Mouse (Mus musculus) frontal cortex, postnatal 25 days (tissue): ENCODE measurements around the gene Rnasek.

ENCODE experiments used
- DNase-seq, 2 experiments: peaks; one replicate each; pipeline ENCODE4 v3.0.0; 2022; ENCODE audit warnings: low spot score in 2 of 2

The Rnasek gene

DNA sequence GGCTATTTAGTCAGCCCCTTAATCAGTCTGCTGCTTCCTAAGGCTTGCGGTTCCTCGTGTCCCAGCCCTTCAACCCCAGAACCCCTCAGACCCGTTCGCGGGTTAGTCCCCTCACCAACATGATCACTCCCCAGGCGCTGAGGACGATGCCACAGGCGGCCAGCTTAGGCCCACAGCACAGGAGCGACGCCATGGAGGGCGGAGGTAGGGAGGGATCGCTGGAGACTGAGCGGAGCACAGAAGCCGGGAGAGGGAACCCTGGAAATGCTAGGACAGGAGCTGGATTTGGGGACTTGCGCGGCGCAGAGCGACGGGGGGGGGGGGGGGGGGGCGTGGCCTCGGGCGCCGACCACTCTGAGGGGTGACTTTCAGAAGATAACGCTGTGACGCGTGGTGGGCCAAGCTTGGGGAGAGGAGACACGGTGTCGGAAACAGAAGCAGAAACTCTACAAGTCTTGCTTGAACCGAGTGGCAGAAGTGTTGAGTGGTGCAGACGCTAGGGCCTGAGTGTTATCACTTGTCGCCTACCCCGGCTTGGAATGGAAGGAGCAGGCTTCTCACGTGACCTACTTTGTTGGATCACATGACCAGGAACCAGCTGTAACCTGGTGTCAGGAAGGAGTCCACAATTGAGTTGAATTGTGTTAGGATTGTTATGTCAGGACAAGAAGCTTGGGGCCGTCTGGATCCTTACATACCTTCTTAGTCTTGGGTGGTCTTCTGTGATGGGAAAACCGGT, at the start of gene Rnasek, which contains the start of gene Gm21988:
Gene Rnasek, minus strand, starts transcription at position 302 of the 739 bp plus-strand sequence.
Gene Gm21988, minus strand, starts transcription at position 290 of the 739 bp plus-strand sequence.
- DNase-seq, result peak; percentile 77 to 80

DNA sequence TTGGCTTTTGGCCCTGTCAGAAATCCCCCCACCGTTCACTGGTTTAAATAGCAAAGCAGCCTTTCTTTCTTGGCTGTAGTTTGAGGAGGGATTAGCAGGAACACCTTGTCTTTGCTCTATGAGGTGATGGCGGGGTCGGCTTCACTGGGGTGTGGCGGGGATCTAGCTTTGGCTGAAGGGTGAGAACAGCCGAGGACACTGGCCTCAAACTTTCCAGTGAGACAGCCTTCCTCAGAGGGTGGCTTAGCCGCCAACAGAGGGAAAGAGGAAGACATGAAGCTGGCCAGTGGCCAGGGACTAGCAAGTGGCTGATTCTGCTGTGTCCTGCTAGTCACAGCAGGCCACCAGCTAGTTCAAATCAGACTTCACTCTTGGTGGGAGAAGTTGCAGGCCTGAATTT, 49.6 kb upstream of the Rnasek start:
- no peak for DNase-seq

DNA sequence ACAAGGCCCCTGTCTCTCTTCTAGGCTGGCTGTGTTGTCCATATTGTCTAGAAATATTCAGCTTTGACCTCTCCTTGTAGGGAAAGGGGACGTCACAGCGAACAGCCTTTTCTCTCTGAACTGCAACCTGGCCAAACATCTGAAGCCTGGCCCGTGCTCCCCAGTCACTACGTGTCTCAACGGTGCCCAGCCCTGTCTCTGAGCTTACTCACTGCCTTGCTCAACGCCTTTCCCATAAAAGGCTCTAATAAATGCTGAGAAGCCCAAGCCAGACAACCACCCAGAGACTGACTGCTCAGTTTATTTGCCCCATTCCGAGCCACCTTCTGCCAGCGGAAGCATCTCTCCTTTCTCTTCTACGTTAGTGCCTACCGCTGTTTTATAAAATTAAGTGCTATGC, 48.5 kb upstream of the Rnasek start:
- no peak for DNase-seq

DNA sequence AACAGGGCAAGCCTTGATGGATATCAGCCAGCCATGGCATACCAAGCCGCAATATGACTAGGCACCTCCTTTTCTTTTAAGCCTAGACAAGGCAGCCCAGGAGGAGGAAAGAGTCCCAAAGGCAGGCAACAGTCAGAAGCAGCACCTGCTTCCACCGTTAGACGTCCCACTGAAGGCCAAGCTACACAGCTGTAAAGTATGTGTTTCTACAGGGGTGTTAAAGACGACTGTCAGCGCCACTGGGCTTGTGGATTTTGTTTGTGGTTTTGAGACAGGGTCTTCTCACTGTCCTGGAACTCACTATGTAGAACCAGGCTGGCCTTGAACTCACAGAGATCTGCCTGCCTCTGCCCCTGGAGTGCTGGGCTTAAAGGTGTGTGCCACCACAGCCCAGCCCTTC, 46.0 kb upstream of the Rnasek start:
- no peak for DNase-seq

DNA sequence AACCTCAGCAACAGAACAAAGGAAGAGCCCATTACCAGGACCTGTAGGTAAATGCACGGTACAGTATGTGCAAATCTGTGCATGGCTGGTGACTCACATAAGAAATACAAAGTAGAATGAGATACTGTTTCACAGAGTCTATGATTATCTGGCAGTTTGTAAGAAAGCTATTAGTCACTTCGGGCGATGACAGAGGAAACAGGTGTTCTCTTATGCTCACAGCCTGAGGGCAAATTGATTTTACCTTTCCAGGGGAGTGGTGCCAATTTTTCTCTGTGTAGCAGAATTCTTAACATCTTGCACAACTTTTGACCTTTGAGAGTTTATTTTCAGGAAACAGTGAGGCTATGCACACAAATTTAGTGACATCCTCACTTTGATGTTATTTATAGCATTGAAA, 45.1 kb upstream of the Rnasek start:
- no peak for DNase-seq

DNA sequence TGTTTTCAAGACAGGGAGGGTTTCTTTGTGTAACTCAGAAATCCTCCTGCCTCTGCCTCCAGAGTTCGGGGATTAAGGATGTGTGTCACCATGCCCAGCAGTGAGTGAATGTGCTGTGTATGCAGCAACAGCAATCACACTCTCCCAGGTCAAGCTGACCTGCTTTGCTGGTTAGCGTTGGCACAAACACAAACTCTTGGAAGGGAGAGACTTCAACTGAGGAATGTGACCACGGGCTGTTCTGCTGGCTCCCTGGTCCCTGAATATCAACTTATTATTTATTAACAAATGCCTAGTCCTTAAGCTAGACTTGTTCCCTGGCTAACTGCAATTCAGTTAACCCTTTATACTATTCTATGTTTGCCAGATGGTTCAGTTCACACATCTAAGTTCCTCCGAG, 44.0 kb upstream of the Rnasek start:
- DNase-seq, result no peak

DNA sequence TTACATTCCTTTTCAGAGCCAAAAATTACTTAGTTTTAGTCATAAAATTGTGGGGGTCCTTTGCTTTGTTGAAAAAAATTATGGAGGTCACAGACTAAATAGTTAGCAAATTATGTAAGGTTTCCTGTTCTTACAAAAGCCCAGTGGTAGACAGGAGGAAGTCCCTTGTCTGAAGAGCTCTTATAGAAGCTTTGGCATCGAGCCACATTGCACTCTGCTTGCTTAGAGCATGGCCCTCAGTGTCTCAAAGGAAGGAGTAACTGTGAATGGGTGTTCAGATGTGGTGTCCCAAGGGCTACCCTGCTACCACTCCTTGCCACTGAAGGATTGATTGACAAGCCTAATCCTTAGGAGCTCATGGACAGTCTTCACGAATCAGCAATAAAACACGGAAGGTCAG, 40.8 kb upstream of the Rnasek start:
- no peak for DNase-seq

DNA sequence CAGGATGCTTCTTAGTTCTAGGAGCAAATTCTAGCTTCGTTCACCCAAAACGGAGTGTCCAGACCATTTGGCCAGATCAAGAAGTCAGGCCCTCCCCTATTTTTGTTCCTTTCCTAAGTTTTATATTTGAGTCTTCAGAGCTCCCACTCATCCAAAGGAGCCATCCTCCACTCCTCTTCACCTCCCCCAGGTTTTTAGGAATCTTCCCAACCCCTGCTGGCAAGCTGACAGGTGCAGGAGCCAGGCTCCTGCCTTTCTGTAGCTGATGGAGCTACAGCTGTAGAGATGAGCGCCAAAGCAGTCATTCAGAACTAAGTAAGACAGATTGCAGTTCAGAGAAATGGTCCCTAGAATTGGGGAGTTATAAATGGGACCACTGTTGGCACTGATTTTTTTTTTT, 39.3 kb upstream of the Rnasek start:
- DNase-seq, result no peak

DNA sequence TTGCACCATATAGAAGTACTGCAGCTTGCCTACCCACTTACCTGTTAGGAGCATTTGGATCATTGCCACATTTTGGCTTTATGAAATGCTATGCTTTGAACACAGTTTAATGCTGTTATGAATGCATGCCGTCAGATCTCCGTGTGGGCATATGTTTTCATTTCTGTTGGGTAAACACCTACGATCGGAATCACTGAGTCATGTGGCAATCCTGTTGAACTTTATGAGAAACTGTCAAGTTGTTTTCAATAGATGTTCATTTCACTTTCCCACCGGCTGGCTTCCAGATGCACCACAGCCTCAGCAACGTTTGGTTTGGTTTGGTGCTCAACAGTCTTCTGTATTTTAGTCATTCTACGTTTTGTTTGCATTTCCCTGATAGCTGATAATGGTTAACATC, 32.0 kb upstream of the Rnasek start:
- no peak for DNase-seq

DNA sequence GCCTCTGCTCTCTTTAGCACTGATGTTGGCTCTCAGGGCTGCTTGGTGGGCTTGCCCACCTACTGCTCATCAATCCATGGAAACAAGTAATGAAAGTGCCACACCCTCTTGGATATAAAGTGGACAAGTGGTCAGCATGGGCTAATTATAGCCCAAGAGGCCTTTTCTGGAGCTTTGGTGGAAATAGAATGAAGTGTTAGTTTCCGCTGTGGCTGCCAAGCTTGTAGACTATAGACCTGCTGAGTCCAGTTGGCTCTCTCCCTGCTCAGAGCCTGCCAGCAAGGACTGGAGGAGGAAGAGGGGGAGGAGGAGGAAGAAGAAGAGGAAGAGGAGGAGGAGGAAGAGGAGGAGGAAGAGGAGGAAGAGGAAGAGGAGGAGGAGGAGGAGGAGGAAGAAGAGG, 26.8 kb upstream of the Rnasek start:
- DNase-seq, result no peak

DNA sequence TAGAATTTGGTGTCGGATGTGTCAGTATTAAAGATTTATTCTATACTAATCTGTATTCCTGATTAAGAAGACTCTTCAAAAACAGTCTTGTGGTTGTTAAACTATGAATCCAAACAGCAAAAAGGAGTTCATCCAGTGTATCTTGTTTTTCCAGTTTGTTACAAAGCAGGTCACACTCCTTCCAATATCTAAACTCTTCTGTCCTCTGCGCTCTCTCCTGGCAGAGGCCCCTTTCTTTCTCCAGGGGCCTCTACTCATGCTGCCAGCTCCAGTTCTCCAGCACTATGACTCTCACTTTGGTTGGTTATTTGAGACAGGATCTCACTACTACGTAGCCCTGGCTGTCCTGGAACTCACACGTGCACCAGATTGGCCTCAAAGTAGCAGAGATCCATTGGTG, 26.2 kb upstream of the Rnasek start:
- no peak for DNase-seq

DNA sequence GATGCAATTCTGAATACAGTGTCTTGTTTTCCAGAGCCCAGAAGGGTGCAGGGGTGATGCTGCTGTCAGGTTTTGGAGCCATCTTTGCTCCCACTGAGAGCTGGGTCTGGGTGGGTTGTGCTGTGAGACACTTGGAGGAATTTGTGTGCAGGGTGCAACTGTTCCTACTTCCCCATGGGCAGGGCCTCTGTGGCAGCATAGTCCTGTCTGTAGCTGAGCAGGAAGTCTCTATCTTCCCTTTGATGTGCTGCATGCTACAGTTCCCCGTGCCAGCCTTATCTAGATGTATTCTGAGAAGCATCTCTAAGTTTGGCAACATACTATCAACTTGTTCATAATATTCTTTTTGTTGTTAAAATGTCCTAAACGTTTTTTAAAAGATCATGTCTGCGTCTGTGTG, 25.6 kb upstream of the Rnasek start:
- no peak for DNase-seq

DNA sequence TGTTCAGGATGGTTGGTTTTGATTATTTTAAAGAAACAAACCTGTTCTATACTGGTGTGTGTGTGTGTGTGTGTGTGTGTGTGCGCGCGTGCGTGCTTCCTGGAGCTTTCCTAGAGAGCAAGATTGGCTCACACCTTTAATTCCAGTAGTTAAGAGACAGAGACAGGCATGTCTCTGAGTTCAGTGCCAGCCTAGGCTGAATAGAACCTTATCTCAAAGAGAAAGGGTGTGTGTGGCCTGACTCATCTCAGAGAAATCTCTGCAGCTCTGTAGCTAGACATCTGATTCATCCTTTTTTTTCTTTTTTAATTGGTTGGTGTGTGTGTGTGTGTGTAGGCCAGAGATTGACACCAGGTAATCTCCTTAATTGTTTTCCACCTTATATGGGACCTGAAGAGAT, 19.4 kb upstream of the Rnasek start:
- DNase-seq, result no peak

DNA sequence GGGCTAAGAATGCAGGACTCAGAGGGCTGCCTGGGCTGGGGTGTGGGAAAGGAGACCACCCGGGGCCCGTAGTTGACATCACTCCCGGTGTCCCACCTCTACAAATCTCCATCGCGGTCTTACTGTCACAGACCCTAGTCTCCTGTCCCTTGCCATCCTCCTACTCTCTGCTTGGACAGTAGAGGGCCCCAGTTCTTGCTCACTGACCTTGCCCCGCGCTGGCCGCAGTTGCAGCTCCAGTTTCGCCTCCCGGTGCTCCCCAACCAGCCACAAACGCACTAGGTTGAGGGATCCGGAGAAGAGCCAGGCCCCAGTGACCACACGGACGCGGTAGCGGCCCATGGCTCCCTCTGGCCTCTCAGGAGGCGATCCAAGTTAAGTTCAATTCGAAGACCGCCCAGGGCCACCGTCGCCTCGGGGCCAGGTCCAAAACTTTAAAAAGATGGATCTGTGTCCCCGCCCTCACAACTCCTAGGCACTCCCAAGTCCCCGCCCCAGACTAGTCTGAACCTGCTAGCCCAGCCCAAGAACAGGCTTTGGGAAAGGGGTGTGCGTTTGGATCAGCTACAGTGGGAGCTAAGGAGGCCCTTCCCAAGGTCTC, 15.4 kb upstream of the Rnasek start, which contains the start of gene Alox12:
Gene Alox12, minus strand, starts transcription at position 423 of the 601 bp plus-strand sequence.
- DNase-seq, result no peak

DNA sequence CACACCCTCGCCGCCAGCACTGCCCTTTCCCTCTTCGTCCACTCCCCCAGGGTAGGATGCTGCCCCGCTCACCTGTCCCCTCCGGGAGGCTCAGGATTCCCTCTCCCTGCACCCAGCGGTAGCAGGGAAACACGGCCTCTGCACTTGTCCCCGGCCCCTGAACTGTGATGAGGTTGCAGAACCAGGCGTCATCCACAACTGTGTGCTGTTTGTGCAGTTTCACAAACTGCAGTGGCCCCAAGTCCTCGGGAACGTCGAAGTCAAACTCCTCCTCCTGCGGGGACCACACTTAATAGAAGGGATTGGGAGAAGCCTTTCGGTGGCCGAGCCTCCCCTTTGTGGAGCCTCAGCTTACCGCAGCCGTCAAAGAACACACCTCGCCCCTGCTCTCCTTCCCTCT, 14.7 kb upstream of the Rnasek start:
- no peak for DNase-seq

DNA sequence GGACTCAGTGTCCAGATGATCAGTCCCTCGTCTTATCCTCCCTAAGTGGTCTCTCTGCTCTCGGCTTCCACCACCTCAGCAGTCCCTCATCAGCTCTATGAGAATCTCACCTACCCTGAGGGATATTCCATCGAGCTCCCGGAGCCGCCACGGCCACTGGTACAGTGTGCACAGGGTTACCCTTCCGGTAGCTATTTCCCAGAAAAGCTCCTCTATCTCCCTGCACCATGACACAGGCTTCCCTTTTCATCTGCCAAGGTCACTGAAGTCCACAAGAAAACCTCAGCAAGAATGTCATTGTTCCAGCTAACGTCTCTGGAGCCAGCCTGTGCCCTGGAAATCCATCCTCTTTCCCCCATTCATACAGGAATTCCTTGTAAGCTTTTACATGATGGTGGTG, 12.2 kb upstream of the Rnasek start:
- no peak for DNase-seq

DNA sequence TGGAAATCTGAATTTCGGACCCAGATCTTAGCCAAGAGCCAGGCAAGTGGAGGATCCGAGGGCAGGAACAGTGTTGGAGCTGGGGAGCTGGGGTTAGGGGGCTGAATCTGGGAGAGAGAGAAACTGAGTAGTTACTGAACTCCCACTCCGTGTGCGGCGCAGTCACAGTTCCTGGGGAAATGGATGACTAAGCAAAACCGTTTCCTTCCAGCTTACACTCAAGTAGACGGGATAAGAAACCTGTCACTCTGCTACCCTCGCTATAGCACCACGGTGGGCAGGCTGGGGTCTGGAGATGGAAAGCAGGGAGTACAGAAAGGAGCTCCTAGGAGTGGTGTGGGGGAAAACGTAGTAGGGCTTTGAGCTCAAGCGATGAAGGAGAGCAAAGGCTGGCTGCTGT, 10.5 kb upstream of the Rnasek start:
- DNase-seq, result no peak

DNA sequence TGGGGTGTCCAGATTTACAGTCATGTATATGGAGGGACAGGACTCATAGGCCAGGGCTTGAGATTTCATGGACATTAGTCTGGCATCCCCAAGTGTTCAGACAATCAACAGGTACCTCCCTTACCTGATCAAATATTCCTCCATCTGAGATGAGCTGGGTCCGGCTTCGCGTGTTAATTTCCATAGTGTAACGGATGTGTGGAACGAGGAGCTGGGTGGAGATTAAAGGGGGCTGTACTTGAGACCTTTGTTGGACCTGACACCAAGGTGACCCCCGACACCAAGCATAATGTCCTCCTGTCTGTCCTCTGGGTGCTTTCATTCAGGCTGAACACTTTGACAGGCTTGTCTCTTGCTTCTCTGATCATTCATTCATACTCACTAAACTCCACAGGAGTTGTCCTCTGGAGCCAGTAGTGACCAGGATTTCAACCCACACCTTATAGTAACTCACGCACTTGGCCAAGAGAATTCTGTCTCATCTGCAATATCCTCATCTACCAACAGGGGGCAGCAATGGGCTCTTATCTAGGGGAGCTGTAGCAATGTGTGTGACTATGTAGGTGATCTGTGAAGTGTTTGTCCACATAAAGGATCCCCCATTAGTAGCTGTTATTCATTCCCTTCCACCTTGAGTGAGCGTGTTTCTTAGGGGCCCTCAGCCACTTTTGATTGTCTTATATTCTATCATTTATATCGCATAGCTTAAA, 7.6 kb upstream of the Rnasek start:
- peak in 1 of 2 experiments; percentile 53 for DNase-seq

DNA sequence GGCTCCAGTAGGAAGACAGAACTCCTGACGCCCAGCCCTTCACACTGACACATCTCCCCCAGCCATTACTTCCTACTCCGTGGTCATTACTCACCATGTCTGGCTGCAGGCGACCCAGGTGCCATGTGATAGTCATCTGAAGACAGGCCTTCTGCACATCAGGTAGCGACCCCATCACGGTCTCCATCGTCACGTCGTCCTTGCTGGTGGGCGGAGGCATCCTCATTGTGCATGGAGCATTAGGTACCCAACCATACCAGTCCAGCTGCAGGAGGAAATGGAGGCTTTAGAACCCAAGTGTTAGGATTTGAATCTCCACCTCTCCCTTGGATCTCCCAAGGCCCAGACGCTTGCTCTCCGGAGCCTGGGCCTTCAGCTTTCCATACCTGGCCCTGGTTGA, 2.9 kb upstream of the Rnasek start:
- no peak for DNase-seq

DNA sequence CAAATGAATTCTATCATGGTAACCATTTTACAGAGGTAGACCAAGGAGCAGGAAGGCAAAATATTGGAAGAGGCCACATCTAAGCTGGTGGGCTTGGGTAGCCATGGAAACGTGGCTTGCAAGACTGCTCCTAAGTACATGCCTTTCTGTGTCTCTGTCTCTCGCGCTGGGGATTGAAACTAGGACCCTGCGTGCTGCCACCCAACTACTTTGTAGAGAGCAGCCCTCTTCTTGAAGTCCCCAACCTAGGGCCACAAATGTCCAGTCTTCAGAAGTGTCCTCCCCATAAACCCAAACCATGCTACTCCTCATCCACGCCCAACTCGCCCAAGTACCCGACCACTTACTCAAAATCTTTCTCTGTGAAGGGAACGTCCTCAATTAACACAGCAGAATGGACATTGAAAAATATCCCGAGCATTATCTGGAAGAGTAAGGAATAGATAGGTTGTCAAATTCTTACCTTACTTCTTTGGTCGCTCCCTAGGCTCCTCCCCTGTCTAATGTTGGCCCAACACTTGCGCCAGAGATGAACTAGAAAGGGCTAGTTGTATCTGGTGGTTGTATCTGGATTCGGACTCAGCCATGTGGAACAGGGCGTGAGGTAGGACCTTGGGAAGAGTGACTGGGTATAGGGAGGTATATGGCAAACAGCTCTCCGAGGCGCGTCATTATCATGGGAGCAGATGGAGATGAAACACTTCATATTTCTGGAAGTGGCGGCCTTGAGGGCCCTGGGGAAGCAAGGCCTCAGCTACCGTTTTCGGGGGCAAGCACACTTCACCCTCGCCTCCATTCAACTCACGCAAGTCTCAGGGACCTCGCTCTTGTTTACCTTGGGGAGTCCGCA, 826 bp downstream of the Rnasek start:
- no peak for DNase-seq

DNA sequence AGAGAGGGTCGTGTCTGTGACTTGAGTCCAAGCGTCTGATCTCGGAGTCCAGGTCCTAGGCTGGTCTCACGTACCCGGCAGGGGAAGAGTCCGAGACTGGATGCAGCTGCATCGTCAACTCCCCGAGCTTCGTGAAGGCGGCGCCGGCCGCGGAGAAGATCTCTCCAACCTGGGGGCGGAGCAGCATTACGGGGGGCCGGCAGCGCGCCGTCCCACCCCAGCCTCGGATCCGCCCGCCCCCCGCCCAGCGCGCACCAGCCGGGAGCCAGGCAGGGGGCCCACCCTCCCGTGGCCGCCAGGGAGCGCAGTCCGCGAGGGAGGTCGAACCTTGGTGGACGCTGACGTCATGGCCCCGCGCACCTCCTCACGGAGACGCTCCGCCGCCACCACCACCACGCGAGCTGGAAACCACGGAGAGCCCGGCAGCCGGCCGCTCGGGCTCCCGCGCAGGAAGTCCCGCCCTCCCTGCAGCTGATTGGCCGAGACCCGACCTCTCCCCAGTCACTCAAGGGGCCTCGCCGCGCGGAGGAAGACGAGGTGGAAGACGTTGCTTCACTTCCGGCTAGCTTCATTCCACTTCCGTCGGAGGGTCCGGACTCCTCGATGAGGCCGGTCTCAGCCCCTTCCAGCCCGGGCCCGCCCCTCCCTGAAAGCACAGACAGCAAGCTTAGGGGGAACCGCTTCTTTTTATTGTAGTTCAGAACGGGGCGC, 2.0 kb downstream of the Rnasek start, which contains the start of gene 0610010K14Rik:
Gene 0610010K14Rik, minus strand, starts transcription at position 458 of the 711 bp plus-strand sequence.
- peak; percentile 96 for DNase-seq
